Comparison of ENCODE assay signal across 9 mouse cellular contexts in genomic region chr1:172162009-172162408, GRCm38 (mm10). TPM values are rescaled to one million over a fixed set of nuclear protein-coding genes. Genes with fewer than 3 reads are reported as not detected.
A peak's percentile ranks its signal among the peaks of the same experiment; 100 is the strongest.
DNase-seq lines count a peak whose midpoint lies in the region; ATAC-seq and TF ChIP-seq lines count a peak whose summit lies in the region.
"Had no signal": no experiment of that assay in that cellular context is flagged by ENCODE, and none has a peak within 500 bp of the region (broad histone marks: within the 10 kb centered on the region; RNA-seq: fewer than 3 reads in every experiment).

No protein-coding gene starts in this region.

- no peaks in the 10 kb centered on the region for H3K27me3 ChIP-seq in MEL (ENCODE audit: control insufficient read depth in 1 of 2, insufficient read depth in 2 of 2, low read length in 2 of 2)
- H3K27me3 ChIP-seq in hindbrain, postnatal 0 days (ENCODE audit: insufficient read depth, low read length) = no peaks in the 10 kb centered on the region
- H3K27me3 ChIP-seq in midbrain, embryonic 16.5 days (ENCODE audit: control insufficient read depth, insufficient read depth, low read depth, low read length) = no peaks in the 10 kb centered on the region
- H3K27me3 ChIP-seq: limb, embryonic 12.5 days had no signal

- H3K4me2 ChIP-seq in hindbrain, postnatal 0 days (ENCODE audit: low read depth, low read length) = no peak overlapping the region
- no peak overlapping the region for H3K4me2 ChIP-seq in midbrain, embryonic 16.5 days (ENCODE audit: low read length)
- H3K4me2 ChIP-seq: limb, embryonic 12.5 days had no signal

- TF ChIP-seq RAD21 in MEL (IDR thresholded peaks at IDR 0.05; ENCODE audit: low read depth, low read length) = peak; percentile 56

- H3K36me3 ChIP-seq in MEL (ENCODE audit: control insufficient read depth in 1 of 2, insufficient read depth in 2 of 2, low read length in 2 of 2) = peaks cover 15 to 17% of the 10 kb centered on the region in 2 experiments
- H3K36me3 ChIP-seq in hindbrain, postnatal 0 days (ENCODE audit: insufficient read depth, low read length) = peaks cover 11% of the 10 kb centered on the region
- peaks cover 2% of the 10 kb centered on the region; the same call in 1 of the 2 replicates for H3K36me3 ChIP-seq in midbrain, embryonic 16.5 days (ENCODE audit: control insufficient read depth, insufficient read depth, low read length)

- H3K79me2 ChIP-seq in MEL (ENCODE audit: control insufficient read depth, insufficient read depth, low read length, poor library complexity) = peaks cover 8% of the 10 kb centered on the region

- TF ChIP-seq EP300 in MEL (IDR thresholded peaks at IDR 0.05; ENCODE audit: low read depth in 1 of 2, low read length in 2 of 2) = no peak

- WGBS in hindbrain, postnatal 0 days = 95% methylated on average over 1 of the region's 1 CpGs
- 97% methylated on average over 1 of the region's 1 CpGs for WGBS in midbrain, embryonic 16.5 days

- no peak for TF ChIP-seq POLR2A in MEL (IDR thresholded peaks at IDR 0.05; ENCODE audit: control insufficient read depth in 1 of 2, insufficient read depth in 1 of 2, low read depth in 1 of 2, low read length in 2 of 2, poor library complexity in 1 of 2)

- peak; percentile 66; the same call in 1 of the 2 replicates for ATAC-seq in hindbrain, postnatal 0 days
- 0 out of 2 replicates have a peak, but pooled peaks have one; percentile 17 for ATAC-seq in midbrain, embryonic 16.5 days

- no peaks in the 10 kb centered on the region for H3K9me3 ChIP-seq in MEL (replicated peaks; ENCODE audit: insufficient read depth, low read length)
- H3K9me3 ChIP-seq in hindbrain, postnatal 0 days (ENCODE audit: low read length) = no peaks in the 10 kb centered on the region
- no peaks in the 10 kb centered on the region for H3K9me3 ChIP-seq in midbrain, embryonic 16.5 days (replicated peaks; ENCODE audit: control insufficient read depth, low read length, poor library complexity, severe bottlenecking)
- H3K9me3 ChIP-seq: limb, embryonic 12.5 days had no signal

- peak; percentile 29 for DNase-seq in layer of hippocampus, adult 9-11 months
- no peak for DNase-seq in layer of hippocampus, postnatal 36 days
- DNase-seq in MEL (ENCODE audit: low read depth, low spot score) = peak; percentile 59
- DNase-seq in cerebellum, adult 18-20 months = peak; percentile 59 to 68
- peak; percentile 68 for DNase-seq in hindbrain, postnatal 0 days (ENCODE audit: low spot score)
- DNase-seq in urinary bladder, postnatal 25 days (ENCODE audit: low spot score) = no peak
- DNase-seq in ovary, postnatal 36 days (ENCODE audit: low spot score) = no peak

- H3K27ac ChIP-seq in MEL (ENCODE audit: control insufficient read depth, low read depth, low read length) = no peak overlapping the region
- no peak overlapping the region for H3K27ac ChIP-seq in hindbrain, postnatal 0 days
- no peak overlapping the region for H3K27ac ChIP-seq in midbrain, embryonic 16.5 days (ENCODE audit: low read length)
- H3K27ac ChIP-seq: limb, embryonic 12.5 days had no signal

- H3K4me3 ChIP-seq in MEL (ENCODE audit: control insufficient read depth in 1 of 2, insufficient read depth in 1 of 2, low read depth in 2 of 2, low read length in 2 of 2) = no peak overlapping the region
- H3K4me3 ChIP-seq in hindbrain, postnatal 0 days (ENCODE audit: low read length) = no peak overlapping the region
- H3K4me3 ChIP-seq in midbrain, embryonic 16.5 days (ENCODE audit: low read depth, low read length) = no peak overlapping the region
- H3K4me3 ChIP-seq: limb, embryonic 12.5 days had no signal

- peak in 2 of 3 experiments; percentile 33 to 67; a peak in 3 of 6 replicates for TF ChIP-seq CTCF in MEL (IDR thresholded peaks at IDR 0.05 in 2 of 3, conservative IDR thresholded peaks at IDR 0.05 in 1 of 3; ENCODE audit: control insufficient read depth in 1 of 3, insufficient read depth in 1 of 3, low read depth in 2 of 3, low read length in 3 of 3, poor library complexity in 1 of 3, severe bottlenecking in 1 of 3)
- peak; percentile 75 for TF ChIP-seq CTCF in hindbrain, postnatal 0 days (IDR thresholded peaks at IDR 0.05; ENCODE audit: low read depth)

- no peak overlapping the region for H3K9ac ChIP-seq in MEL (ENCODE audit: control insufficient read depth, low read depth, low read length, poor library complexity, severe bottlenecking)
- no peak overlapping the region for H3K9ac ChIP-seq in hindbrain, postnatal 0 days (replicated peaks; ENCODE audit: low read length)
- no peak overlapping the region for H3K9ac ChIP-seq in midbrain, embryonic 16.5 days (ENCODE audit: low read depth, low read length)
- H3K9ac ChIP-seq: limb, embryonic 12.5 days had no signal

- peaks cover 6 to 11% of the 10 kb centered on the region in 2 experiments; a peak in 3 of 4 replicates for H3K4me1 ChIP-seq in MEL (ENCODE audit: control insufficient read depth in 1 of 2, insufficient read depth in 2 of 2, low read length in 2 of 2)
- H3K4me1 ChIP-seq in hindbrain, postnatal 0 days (ENCODE audit: insufficient read depth, low read length) = no peaks in the 10 kb centered on the region
- no peaks in the 10 kb centered on the region; the same call in 1 of the 2 replicates for H3K4me1 ChIP-seq in midbrain, embryonic 16.5 days (ENCODE audit: control insufficient read depth, insufficient read depth, low read length)

TF ChIP-seq in MEL, 35 proteins besides CTCF, POLR2A, EP300 and RAD21:
- TF ChIP-seq SMC3 (IDR thresholded peaks at IDR 0.05; ENCODE audit: low read depth, low read length) (peak; percentile 55), MEF2A (IDR thresholded peaks at IDR 0.05; ENCODE audit: extremely low read depth, insufficient replicate concordance, low read depth, low read length, poor library complexity, severe bottlenecking) (no peak), ZC3H11A (IDR thresholded peaks at IDR 0.05; ENCODE audit: low read depth, low read length) (peak; percentile 35), MYB (IDR thresholded peaks at IDR 0.05; ENCODE audit: low read depth, low read length) (no peak), NELFE (IDR thresholded peaks at IDR 0.05; ENCODE audit: low read depth, low read length) (no peak)

RNA-seq across cellular contexts. Expression of gene Dcaf8, which starts 14.1 kb away (rescaled TPM):
- 100 to 1,000 TPM; 103 to 105 TPM for total RNA-seq in layer of hippocampus, postnatal 36 days (2021)
- 31.7 and 32.1 TPM in 2 replicates for total RNA-seq in MEL (2012; rRNA removed)
- 10 to 100 TPM; 45.8 to 49.0 TPM for polyA plus RNA-seq in MEL (2012; ENCODE audit: insufficient read depth in 1 of 2, insufficient read length in 2 of 2, low read depth in 1 of 2, low replicate concordance in 2 of 2, missing spikeins in 1 of 2)
- 67.1 and 73.0 TPM in 2 replicates for total RNA-seq in hindbrain, postnatal 0 days (2014; rRNA removed)
- 73.1 and 79.1 TPM in 2 replicates for polyA plus RNA-seq in hindbrain, postnatal 0 days (2015; fragmentation: Nextera tagmentation; extraction: Ambion mirVana)
- 84.7 and 84.9 TPM in 2 replicates for polyA plus RNA-seq in midbrain, embryonic 16.5 days (2015; fragmentation: Nextera tagmentation; extraction: Ambion mirVana)

RNA-seq across cellular contexts. Expression of gene Pex19, which starts 35.5 kb away (rescaled TPM):
- total RNA-seq in layer of hippocampus, postnatal 36 days (2021) = 10 to 100 TPM; 89.2 to 95.3 TPM
- 26.3 and 27.7 TPM in 2 replicates for total RNA-seq in MEL (2012; rRNA removed)
- polyA plus RNA-seq in MEL (2012; ENCODE audit: insufficient read depth in 1 of 2, insufficient read length in 2 of 2, low read depth in 1 of 2, low replicate concordance in 2 of 2, missing spikeins in 1 of 2) = 10 to 100 TPM in 1 of 2 experiments, not detected in 1; 53.6 TPM
- 185 and 203 TPM in 2 replicates for total RNA-seq in hindbrain, postnatal 0 days (2014; rRNA removed)
- polyA plus RNA-seq in hindbrain, postnatal 0 days (2015; fragmentation: Nextera tagmentation; extraction: Ambion mirVana) = 140 and 144 TPM in 2 replicates
- 160 and 162 TPM in 2 replicates for polyA plus RNA-seq in midbrain, embryonic 16.5 days (2015; fragmentation: Nextera tagmentation; extraction: Ambion mirVana)

RNA-seq across cellular contexts. Expression of gene Pea15a, which starts 44.6 kb away (rescaled TPM):
- 100 to 1,000 TPM; 418 to 426 TPM for total RNA-seq in layer of hippocampus, postnatal 36 days (2021)
- 2.4 and 3.0 TPM in 2 replicates for total RNA-seq in MEL (2012; rRNA removed)
- polyA plus RNA-seq in MEL (2012; ENCODE audit: insufficient read depth in 1 of 2, insufficient read length in 2 of 2, low read depth in 1 of 2, low replicate concordance in 2 of 2, missing spikeins in 1 of 2) = 1 to 10 TPM in 1 of 2 experiments, not detected in 1; 7.5 TPM
- 289 and 309 TPM in 2 replicates for total RNA-seq in hindbrain, postnatal 0 days (2014; rRNA removed)
- 503 and 511 TPM in 2 replicates for polyA plus RNA-seq in hindbrain, postnatal 0 days (2015; fragmentation: Nextera tagmentation; extraction: Ambion mirVana)
- 460 and 525 TPM in 2 replicates for polyA plus RNA-seq in midbrain, embryonic 16.5 days (2015; fragmentation: Nextera tagmentation; extraction: Ambion mirVana)

RNA-seq across cellular contexts. Expression of gene Casq1, which starts 57.7 kb away (rescaled TPM):
- under 1 TPM in 1 of 2 experiments, not detected in 1; 0.87 TPM for total RNA-seq in layer of hippocampus, postnatal 36 days (2021)
- not detected in 2 replicates for total RNA-seq in MEL (2012; rRNA removed)
- polyA plus RNA-seq in MEL (2012; ENCODE audit: insufficient read depth in 1 of 2, insufficient read length in 2 of 2, low read depth in 1 of 2, low replicate concordance in 2 of 2, missing spikeins in 1 of 2) = under 1 TPM in 1 of 2 experiments, not detected in 1; 0.21 TPM
- 0.78 and 2.4 TPM in 2 replicates for total RNA-seq in hindbrain, postnatal 0 days (2014; rRNA removed)
- 1.7 and 2.0 TPM in 2 replicates for polyA plus RNA-seq in hindbrain, postnatal 0 days (2015; fragmentation: Nextera tagmentation; extraction: Ambion mirVana)
- polyA plus RNA-seq in midbrain, embryonic 16.5 days (2015; fragmentation: Nextera tagmentation; extraction: Ambion mirVana) = 1.8 and 2.2 TPM in 2 replicates

Comparison
In these comparisons a context has a peak if more than half of its experiments do, and no peak if none do; other contexts are left out.
1. DNase-seq: peak in layer of hippocampus, adult 9-11 months (single experiment), MEL (single experiment), cerebellum, adult 18-20 months (2 of 2) and hindbrain, postnatal 0 days (single experiment); none in layer of hippocampus, postnatal 36 days (0 of 2), urinary bladder, postnatal 25 days (single experiment) and ovary, postnatal 36 days (single experiment).
2. RNA of gene Pea15a, which starts 44.6 kb away (total RNA-seq): 418 to 426 TPM in layer of hippocampus, postnatal 36 days and 289 to 309 TPM in hindbrain, postnatal 0 days; 2.4 to 3.0 TPM in MEL; every median in the first group is over 10 times any median in the second.